Mouse (Mus musculus): ENCODE measurements around the gene Sppl3.
"Not testable (repeated sequence)": the region's sequence is repeated elsewhere in the genome, so short reads cannot be mapped to it uniquely, and the experiment has no call there.

The Sppl3 gene

DNA sequence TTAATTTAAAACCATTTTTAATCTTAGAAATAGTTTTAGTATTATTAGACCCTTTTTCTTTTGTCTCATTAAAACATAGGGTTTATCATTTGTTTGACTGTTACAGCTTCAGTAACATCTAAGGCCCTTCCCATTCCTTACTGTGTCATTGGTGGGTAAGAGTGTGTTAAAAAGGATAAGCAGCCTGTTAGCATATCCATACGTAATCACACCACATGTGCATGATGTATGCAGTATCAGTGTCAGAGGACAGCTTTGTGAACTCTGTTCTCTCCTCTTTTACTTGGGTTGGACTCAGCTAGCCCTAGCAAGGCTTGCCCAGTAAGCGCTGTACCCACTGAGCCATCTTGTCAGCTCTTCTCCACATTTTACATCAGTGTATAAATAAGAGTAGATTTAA is 26.2 kb downstream of the Sppl3 start:
- DNase-seq (ENCODE audit: low read depth, low spot score) = no peak

DNA sequence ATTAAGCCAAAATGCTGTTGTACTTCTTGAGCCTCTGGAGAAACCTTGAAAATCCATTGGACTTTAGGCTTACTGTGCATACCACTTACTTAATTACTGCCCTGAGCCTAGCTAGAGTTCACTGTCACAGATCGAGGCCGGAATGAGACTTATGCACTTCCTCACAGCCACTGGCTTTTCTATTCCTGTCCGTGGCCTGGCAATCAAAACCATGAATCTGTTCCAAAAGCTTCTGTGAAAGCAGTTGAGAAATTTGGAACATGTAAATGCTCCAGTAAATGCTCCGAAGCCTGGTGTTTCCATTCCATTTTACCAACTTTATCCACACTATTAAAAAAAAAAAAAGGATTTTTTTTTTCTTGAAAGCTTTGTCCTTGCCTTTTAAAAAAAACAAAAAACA is 29.8 kb downstream of the Sppl3 start:
- DNase-seq (ENCODE audit: low read depth, low spot score) = no peak

DNA sequence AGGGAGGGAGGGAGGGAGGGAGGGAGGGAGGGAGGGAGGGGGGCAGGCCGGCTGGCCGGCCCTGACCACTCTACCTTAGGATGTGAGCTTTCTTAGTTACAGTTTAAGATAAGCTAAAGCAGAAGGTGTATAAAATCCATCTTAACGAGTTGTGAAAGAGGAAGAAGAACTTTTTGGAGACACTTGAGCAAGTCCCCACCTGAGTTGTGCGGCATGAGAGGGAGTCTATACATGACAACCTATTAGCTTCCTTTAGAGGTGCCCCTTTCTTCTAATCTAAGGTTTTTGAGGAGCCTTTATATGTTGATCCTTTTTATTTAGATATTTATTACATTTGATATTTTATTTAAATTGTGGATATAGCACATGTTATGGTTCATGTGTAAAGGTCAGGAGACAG is 32.7 kb downstream of the Sppl3 start:
- DNase-seq (ENCODE audit: low read depth, low spot score) = no peak

DNA sequence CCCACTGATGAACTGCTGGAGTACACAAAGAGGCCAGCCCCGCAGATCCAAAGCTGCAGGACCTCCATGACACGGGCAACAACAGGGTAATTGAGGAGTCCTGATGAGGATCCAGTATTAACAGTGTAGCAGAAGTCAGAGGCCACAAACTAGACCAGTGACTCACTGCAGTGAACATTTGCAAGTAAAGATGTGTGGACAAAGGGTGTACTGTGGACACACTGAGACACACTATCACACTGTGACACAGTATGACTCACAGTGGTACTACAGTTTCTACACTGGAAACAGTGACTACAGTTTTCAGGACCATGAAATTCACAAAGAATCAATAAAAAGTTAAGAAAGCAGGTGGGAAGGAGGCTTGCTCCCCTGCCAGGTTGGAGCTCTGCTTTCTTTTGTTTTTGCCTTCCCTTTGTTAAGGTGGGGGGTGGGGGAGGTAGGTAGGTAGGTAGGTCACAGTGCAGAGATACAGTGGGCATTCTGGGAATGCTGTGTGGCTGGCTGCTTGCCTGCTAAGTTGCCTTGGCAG is 34.3 kb downstream of the Sppl3 start:
- no peak for DNase-seq (ENCODE audit: low read depth, low spot score)

DNA sequence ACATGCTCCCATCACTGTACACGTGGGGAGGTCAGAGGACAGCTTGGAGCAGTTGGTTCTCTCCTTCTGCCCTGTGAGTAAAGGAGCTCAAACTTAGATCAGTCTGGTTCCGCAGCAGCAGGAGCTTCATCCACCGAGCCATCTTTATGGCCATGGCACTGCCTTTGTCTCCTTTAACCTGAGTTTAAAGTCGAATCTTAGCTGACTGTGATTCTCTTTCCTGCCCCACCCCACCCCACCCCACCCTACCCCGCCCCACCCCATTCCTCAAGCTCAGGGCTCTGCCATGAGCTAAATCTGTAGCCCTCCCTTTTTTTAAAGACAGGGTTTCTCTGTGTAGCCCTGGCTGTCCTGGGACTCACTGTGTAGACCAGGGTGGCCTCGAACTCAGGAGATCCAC is 38.8 kb downstream of the Sppl3 start:
- DNase-seq (ENCODE audit: low read depth, low spot score) = no peak

DNA sequence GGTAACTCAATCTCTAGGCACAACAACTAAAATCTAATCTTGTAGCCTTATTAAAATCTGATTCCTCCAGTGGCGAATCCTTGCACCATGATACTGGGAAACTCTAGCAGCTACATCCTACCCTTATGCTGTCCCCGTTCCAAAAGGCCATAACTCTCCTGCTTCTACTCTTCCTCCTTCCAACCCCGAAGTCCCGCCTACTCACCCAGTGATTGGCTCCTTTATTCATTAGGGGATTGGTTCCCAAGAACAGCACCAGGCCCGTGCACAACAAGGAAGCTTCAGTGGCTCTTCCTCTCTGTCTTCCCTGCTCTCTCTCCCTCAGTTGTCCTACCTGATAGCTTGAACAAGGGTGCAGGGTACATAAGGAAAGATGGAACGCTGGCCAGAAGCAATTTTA is 39.8 kb downstream of the Sppl3 start:
- no peak for DNase-seq (ENCODE audit: low read depth, low spot score)

DNA sequence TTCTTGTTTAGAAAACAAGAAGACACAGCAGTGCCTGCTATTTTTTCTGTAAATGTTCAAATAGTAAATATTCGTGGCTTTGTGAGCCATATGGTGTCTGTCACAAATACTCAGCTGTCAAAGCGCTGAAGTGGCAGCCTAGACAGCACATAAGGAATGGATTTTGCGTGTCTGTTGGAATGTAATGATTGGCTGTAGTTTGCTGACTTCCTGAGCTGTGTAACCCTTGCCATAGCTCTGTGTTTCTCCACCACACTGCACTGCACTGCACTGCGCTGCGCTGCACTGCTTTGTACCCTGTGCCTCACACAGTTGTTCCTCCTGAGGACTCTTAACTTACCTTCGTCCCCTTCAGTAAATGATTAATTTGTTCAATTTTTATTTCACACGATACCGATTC is 41.6 kb downstream of the Sppl3 start:
- DNase-seq (ENCODE audit: low read depth, low spot score) = no peak

DNA sequence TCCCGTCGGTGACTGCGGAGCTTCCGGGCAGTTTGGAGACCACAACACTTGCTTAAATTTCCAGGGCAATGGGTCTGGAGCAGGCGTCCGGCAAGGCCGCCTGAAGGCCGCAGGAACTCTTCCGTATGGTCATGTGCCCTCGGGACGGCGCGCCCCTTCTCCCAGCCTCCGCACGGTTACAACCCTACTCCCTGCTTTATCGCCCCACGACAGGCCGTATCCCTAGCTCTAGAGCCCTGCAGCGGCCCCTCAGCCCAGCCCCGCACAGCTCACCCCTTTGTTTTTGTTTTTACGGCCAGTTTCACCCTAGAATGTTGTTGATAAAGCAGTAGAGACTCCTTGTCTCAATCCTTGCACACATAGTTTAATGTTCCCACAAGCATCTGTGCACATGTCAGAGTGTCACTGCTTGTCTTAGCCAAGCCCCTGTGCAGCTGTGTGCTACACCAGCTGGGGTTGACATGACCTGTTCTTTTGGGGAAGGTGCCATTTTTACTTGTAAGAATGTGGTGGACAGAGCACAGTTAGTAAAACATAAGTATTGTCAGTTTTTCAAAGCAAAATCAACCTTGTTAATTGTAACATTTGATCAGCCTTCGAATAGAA is 43.0 kb downstream of the Sppl3 start:
- no peak for DNase-seq (ENCODE audit: low read depth, low spot score)

DNA sequence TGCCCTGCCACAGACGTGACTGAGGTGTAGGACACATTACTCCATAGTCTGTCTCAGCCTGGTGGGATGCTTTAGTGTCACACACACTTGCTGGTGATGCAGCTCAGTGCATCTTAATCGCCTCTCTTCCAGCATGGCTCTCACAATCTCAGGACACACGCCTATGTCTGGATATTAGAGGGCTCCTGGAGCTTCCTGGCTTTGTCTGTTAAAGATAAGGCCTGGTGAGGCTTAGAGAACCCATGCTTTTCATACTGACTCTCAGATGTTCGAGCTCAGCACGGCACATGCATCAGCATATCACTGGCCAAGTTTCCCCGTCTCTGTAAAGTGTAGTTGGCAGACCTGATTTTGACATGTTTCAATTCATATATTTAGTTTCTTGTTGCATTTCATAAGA is 44.5 kb downstream of the Sppl3 start:
- DNase-seq (ENCODE audit: low read depth, low spot score) = no peak

DNA sequence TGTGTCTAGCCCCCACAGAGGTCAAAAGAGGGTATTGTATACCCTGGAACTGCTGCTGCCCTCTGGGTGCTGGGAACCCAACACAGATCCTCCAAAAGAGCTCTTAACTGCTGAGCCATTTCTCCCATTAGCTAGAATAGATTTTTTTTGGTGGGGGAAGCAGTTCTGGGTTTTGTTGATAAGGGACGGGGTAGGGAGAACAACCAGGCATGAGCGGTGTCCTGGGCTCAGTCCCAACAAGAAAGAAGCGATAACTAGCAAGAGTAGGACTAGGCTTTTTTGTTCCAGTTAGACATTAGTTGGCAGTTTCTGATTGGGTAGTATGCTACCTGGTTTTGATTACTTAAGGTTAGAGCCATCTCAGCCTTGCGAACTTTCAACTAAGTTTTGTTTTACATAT is 46.2 kb downstream of the Sppl3 start:
- no peak for DNase-seq (ENCODE audit: low read depth, low spot score)

DNA sequence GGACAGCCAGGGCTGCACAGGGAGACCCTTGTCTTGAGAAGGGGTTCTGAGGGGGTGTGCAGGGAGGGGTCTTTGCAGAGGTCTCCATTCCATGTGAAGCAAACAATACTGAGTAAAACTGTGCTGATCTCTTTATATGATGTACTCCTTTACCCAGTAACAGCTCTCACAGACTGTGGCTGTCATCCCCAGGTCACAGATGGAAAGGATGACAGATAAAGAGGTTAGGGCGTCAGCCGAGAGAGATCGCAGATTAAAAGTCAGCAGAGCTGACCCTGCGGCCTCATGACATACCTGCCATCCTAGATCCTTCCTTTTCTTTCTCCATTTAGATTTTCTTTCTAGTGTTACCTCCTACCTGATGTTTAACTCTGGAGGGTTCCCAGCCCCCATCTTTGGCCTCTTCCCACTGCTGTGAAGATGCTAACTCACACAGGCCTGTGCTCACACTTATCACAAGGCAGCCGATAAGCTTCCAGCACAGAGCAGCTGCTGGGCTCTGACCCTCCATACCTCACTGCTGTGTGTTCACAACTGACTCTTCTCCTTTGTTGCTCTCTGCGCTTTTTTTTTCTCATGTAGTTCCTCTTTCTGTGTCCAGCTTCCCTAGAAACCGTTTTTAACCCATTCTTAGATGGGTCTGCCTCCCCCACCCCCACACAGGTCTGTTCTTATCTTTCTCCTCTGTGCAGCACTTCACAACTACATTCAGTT is 47.8 kb downstream of the Sppl3 start:
- DNase-seq (ENCODE audit: low read depth, low spot score) = no peak

DNA sequence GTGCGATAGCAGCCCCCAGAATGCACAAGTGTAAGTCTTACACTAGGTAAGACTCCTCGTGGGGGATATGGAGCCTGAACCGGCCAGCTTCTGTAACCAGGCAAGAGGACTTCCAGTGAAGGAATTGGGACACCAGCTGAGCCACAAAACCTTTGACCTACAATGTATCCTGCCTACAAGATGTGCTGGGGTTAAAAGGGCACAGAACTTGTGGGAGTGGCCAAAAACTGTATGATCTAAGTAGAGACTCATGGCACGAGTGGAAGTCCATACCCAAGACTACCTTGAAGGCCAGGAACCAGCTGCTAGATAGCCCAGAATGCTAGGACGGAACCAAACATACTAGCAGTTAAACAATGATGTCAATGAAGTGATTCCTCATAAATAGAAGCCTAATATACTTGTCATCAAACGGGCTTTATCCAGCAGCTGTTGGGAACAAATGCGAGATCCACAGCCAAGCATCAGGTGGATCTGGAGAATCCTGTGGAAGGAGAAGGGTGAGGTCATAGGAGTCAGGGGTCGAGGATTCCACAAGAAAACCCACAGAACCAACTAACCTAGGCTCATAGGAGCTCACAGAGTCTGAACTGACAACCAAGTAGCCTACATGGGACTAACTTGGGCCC is 49.2 kb downstream of the Sppl3 start:
- DNase-seq (ENCODE audit: low read depth, low spot score) = no peak

DNA sequence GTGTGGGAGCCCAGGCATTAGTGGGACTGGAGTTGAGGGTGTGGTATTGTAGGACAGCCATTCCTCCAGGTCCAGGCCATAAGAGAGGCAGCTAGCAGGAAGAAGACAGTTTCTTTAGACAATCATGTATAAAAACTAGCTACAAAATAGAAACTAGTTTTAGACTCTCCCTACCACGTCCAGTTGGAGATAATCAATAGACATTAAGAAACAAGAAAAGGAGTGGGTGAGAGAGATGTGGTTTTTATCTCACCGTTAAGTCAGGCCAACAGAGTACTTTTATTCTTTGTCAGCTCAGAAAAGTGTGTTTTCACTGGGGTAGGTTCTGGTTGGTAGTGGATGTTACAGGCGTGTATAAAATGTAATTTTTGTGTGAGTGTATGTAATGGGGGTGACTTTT is 50.0 kb downstream of the Sppl3 start:
- no peak for DNase-seq (ENCODE audit: low read depth, low spot score)

DNA sequence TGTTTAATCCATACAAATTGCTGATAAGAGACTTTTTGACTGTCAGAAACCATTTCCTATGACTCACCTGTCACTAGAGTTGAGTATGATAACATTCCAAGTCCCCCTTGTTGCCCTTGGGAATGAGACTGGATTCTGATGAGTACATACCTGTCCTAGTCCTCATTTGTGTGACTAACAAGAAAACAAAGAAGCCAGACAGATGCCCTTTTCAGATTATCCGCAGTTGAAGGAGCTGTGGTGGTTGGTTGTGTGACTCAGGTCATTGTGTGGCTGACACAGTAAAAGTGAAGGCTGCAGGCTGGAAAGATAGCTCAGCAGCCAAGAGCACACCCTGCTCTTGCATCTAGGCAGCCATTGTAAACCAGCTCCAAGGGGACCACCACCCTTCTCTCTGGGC is 51.6 kb downstream of the Sppl3 start:
- DNase-seq (ENCODE audit: low read depth, low spot score) = no peak

DNA sequence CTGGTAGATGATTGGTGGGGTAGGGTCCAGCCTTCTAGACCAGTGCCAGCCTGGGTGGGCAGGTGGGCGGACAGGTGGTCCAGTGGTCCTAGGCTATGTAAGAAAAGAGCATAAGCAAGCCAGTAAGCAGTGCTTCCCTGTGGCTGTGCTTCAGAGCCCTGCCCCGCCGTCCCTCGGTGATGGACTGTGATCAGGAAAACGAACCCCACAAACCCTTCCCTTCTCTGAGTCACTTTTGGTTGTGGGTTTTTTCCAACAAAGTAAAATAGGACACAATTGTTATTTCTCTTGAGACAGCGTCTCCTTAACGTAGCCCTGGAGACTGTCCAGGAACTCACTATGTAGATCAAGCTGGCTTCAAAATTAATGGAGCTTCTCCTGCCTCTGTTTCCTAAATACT is 52.5 kb downstream of the Sppl3 start:
- DNase-seq (ENCODE audit: low read depth, low spot score) = no peak

DNA sequence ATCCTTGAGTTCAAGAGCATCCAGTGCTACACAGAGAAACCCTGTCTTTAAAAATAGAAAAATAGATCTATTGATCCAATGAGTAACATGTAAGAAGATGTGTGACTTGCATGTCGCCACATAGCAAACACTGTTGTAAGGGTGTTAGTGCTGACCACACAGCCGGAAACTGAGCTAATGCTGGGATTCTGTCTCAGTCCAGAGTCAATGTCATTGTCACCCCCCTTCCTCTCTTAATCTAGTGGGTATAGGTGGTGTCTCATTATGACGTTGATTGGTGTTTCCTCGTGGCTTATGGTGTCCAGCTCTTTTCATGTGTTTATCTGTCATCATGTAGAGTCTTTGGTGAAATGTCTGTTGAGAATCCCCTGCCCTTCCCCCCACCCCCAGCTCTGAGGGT is 55.3 kb downstream of the Sppl3 start:
- DNase-seq (ENCODE audit: low read depth, low spot score) = no peak

DNA sequence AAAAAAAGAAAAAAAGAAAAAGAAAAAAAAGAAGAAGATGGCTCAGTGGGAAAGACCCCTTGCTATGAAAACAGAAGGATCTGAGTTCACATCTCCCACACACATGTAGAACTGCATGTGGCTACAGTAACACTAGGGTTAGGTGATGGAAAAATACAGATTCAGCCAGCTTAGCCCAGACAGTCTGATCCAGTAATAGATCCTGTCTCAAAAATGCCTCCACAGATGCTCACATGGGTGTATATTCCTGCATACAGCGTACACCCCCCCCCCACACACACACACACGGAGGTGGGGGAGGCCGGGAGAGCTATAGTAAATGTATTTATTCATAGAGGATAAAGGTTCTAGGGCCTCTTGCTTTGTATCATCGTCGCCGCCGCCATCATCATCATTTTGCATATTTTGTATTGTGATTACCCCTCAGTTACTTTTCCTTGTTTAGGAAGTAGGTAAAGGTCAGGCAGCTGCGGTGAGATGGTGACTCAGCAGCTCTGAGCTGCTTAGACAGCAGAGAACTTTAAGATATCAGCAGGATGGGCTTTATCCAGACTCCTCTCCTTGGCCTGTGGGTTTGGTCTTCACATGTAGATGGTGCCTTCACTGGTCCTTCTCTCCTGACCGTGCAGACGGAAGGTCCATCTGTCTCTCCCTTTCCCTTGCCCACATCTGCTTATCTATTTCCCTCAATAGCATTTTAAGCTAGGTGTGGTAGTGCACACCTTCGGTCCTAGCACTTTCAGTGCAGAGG is 57.9 kb downstream of the Sppl3 start:
- DNase-seq (ENCODE audit: low read depth, low spot score) = no peak

DNA sequence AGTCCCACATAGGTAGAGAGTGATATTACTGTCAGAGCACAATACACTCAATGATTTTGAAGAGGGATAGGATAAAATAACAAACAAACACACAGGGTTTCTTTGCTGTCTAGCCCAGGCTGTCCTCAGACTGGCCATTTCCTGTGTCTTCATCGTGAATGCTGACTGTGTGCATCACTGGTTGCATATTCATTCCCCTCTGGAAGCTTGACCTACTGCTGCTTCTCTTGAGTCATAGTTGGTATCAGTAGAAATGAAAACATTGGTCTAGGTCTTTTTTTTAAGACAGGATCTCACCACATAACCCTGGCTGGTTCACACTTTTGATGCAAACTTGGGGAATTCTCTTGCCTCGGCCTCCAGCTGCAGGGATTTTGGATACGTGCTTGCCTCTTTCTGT is 58.7 kb downstream of the Sppl3 start:
- DNase-seq (ENCODE audit: low read depth, low spot score) = no peak

DNA sequence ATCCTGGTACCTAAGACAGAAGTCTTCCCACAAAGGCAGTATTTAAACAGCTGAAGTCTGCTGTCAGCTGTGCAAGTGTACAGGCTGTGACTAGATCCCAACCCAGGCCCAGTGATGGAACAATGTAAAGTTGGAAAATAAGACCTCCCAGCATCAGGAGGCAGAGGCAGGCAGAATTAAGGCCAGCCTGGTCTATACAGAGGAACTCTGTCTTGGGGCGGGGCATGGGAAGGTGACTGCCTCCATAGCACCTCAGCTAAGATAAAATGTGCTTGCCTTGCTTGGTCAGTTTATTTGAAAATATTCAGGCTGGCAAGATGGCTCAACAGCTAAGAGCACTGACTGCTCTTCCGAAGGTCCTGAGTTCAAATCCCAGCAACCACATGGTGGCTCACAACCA is 59.5 kb downstream of the Sppl3 start:
- DNase-seq (ENCODE audit: low read depth, low spot score) = no peak

DNA sequence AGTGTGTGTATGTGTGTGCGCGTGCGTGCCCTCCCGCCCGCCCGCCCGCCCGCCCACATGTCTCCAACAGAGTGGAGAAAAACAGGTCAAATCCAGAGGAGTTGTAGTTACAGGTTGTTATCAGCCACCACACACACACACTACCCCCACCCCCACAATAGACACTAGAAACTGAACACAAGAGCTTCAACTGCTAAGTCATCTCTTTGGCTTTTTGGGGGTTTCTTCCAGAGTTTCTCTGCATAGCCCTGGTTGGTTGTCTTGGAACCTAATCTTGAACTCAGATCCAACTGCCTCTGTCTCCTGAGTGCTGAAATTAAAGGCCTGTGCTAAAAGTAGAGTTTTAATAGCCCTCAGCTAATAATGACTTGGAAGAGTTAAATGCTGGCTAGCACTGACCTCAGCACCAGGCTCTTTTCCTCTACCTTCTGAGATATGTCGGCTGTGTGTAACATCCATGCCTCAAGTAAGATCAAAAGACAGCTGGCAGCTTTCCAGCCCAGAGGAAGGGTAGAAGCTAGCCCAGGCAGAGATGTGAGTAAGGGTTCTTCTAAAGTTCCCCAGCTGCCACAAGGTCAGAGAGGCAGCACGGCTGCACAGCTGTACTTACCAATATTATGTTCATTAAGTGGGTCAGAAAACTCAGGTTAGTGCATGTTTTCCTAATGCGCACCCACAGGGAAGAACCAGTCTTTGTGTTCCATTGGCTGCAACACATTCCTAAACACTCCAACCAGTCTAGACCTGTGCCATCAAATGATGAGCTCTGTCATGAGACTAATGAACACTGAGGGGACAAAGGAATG is 60.4 kb downstream of the Sppl3 start:
- no peak for DNase-seq (ENCODE audit: low read depth, low spot score)

DNA sequence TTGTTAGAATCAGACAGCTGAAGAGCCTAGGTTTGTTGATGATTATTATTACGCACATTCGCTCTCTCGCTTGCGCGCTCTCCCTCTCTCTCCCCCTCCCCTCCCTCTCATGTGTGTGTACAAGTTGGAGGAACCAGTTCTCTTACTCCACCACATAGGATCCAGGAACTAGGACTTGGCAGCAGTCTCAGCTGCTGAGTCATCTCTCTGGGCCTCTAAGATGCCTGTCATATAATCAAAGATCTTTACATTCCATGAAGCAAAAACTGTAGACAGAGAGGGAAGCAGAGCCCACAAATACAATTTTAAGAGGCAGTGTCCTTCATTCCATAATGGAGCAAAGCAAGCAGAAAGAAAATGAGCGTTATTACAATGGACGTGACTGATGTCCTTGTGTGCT is 61.2 kb downstream of the Sppl3 start:
- DNase-seq (ENCODE audit: low read depth, low spot score) = no peak

DNA sequence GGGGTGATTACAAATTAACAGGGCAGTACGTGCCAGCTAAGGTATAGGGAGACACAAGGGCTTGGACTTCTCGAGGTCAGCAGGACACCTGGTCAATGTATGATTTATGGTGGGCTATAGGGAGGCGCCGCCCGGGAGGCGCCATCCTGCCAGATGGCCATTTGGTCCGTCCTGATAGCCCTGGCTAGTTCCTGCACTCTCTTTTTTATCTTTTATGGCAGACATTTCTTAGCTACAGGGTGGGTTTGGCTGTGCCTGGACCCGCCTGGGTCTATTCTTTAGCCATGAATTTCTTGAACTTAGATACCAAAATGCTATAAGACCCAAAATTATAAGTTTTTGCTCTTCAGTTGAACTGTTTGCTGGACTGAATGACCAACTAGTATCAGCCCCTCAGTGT is 62.4 kb downstream of the Sppl3 start:
- not testable (repeated sequence) for DNase-seq (ENCODE audit: low read depth, low spot score)
